Mouse (Mus musculus): Measurements from ENCODE around the gene Prr15. TPM values are rescaled to one million over a fixed set of nuclear protein-coding genes. Genes with fewer than 3 reads are reported as not detected.

The Prr15 gene
- polyA plus RNA-seq, 1 experiment = 0.53 TPM

GRCm38 (mm10) chr6:54342223-54342622, 16.6 kb downstream of the Prr15 start:
- H3K4me1 ChIP-seq (ENCODE audit: control insufficient read depth, insufficient read depth, insufficient read length) = no peaks in the 10 kb centered on the region
- H3K4me3 ChIP-seq (ENCODE audit: extremely low read depth, insufficient read depth, insufficient read length) = no peak overlapping the region
- no peak for TF ChIP-seq CTCF (IDR thresholded peaks at IDR 0.05; ENCODE audit: extremely low read depth, insufficient read depth, insufficient read length, insufficient replicate concordance)
- H3K27ac ChIP-seq (ENCODE audit: insufficient read depth, low read length) = no peak overlapping the region
- no peak for DNase-seq (ENCODE audit: low read depth in 1 of 2, low spot score in 2 of 2)
- 90% methylated on average over 10 of the region's 10 CpGs for WGBS
- no peaks in the 10 kb centered on the region for H3K36me3 ChIP-seq (ENCODE audit: control insufficient read depth, insufficient read depth, low read length)
- H3K27me3 ChIP-seq (ENCODE audit: control insufficient read depth, insufficient read depth, low read length) = no peaks in the 10 kb centered on the region

DNA sequence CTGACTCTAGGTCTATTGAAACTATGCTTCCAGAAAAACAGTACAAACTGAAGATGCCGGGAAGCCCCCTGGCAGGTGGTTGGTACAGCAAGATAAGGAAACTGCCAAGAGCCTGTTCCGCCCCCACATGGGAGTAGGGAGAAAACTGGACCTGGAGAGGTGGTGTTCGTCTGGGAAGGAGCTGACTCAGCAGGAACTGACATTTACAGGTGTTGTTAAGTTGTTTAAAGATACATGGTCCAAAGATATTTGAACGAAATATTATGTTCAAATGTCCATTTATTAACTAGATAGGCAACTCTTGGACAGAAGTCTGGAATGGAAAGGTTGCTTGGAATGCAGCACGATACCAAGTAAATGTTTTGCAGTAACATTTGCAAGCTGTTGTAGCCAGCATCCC, 26.2 kb downstream of the Prr15 start:
- H3K4me3 ChIP-seq (ENCODE audit: extremely low read depth, insufficient read depth, insufficient read length) = no peak overlapping the region
- H3K36me3 ChIP-seq (ENCODE audit: control insufficient read depth, insufficient read depth, low read length) = no peaks in the 10 kb centered on the region
- H3K4me1 ChIP-seq (ENCODE audit: control insufficient read depth, insufficient read depth, insufficient read length) = no peaks in the 10 kb centered on the region
- H3K27ac ChIP-seq (ENCODE audit: insufficient read depth, low read length) = no peak overlapping the region
- no peak for DNase-seq (ENCODE audit: low read depth in 1 of 2, low spot score in 2 of 2)
- WGBS = 77% methylated on average over 5 of the region's 5 CpGs
- no peak for TF ChIP-seq POLR2A (IDR thresholded peaks at IDR 0.05; ENCODE audit: low read depth, low read length)
- no peak for TF ChIP-seq CTCF (IDR thresholded peaks at IDR 0.05; ENCODE audit: extremely low read depth, insufficient read depth, insufficient read length, insufficient replicate concordance)
- no peaks in the 10 kb centered on the region for H3K27me3 ChIP-seq (ENCODE audit: control insufficient read depth, insufficient read depth, low read length)

GRCm38 (mm10) chr6:54352931-54353690, 27.5 kb downstream of the Prr15 start:
- 80% methylated on average over 14 of the region's 14 CpGs for WGBS
- TF ChIP-seq POLR2A (IDR thresholded peaks at IDR 0.05; ENCODE audit: low read depth, low read length) (no peak), CTCF (IDR thresholded peaks at IDR 0.05; ENCODE audit: extremely low read depth, insufficient read depth, insufficient read length, insufficient replicate concordance) (no peak)
- no peaks in the 10 kb centered on the region for H3K4me1 ChIP-seq (ENCODE audit: control insufficient read depth, insufficient read depth, insufficient read length)
- no peak overlapping the region for H3K27ac ChIP-seq (ENCODE audit: insufficient read depth, low read length)
- H3K27me3 ChIP-seq (ENCODE audit: control insufficient read depth, insufficient read depth, low read length) = no peaks in the 10 kb centered on the region
- H3K4me3 ChIP-seq (ENCODE audit: extremely low read depth, insufficient read depth, insufficient read length) = no peak overlapping the region
- no peak for DNase-seq (ENCODE audit: low read depth in 1 of 2, low spot score in 2 of 2)
- H3K36me3 ChIP-seq (ENCODE audit: control insufficient read depth, insufficient read depth, low read length) = no peaks in the 10 kb centered on the region

GRCm38 (mm10) chr6:54353698-54354097, 28.1 kb downstream of the Prr15 start:
- WGBS = 84% methylated on average over 5 of the region's 5 CpGs
- no peak for TF ChIP-seq POLR2A (IDR thresholded peaks at IDR 0.05; ENCODE audit: low read depth, low read length)
- DNase-seq (ENCODE audit: low read depth in 1 of 2, low spot score in 2 of 2) = no peak
- H3K36me3 ChIP-seq (ENCODE audit: control insufficient read depth, insufficient read depth, low read length) = no peaks in the 10 kb centered on the region
- no peaks in the 10 kb centered on the region for H3K27me3 ChIP-seq (ENCODE audit: control insufficient read depth, insufficient read depth, low read length)
- no peak overlapping the region for H3K4me3 ChIP-seq (ENCODE audit: extremely low read depth, insufficient read depth, insufficient read length)
- H3K27ac ChIP-seq (ENCODE audit: insufficient read depth, low read length) = no peak overlapping the region
- no peaks in the 10 kb centered on the region for H3K4me1 ChIP-seq (ENCODE audit: control insufficient read depth, insufficient read depth, insufficient read length)

DNA sequence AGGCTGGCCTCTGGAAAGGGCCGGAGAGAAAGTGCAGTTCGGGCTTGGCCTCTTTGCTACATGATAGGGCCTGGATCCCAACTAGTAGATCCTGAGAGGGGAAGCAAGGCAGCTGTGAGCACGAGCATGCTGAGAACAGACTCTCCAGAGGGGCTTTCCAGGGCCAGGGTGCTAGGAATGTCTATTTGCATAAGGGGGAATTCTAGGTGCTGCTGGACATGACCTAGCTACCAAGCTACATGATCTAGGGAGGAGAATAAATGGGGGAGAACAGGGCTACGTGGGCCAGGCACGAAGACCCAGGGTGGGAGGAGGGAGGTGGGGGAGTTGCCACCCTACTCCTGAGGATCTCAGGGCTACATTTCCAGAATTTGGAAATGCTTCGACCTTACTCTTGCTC, 30.0 kb downstream of the Prr15 start:
- no peak overlapping the region for H3K4me3 ChIP-seq (ENCODE audit: extremely low read depth, insufficient read depth, insufficient read length)
- no peaks in the 10 kb centered on the region for H3K36me3 ChIP-seq (ENCODE audit: control insufficient read depth, insufficient read depth, low read length)
- WGBS = 79% methylated on average over 6 of the region's 6 CpGs
- no peaks in the 10 kb centered on the region for H3K27me3 ChIP-seq (ENCODE audit: control insufficient read depth, insufficient read depth, low read length)
- no peaks in the 10 kb centered on the region for H3K4me1 ChIP-seq (ENCODE audit: control insufficient read depth, insufficient read depth, insufficient read length)
- TF ChIP-seq CTCF (IDR thresholded peaks at IDR 0.05; ENCODE audit: extremely low read depth, insufficient read depth, insufficient read length, insufficient replicate concordance) (no peak), POLR2A (IDR thresholded peaks at IDR 0.05; ENCODE audit: low read depth, low read length) (no peak)
- DNase-seq (ENCODE audit: low read depth in 1 of 2, low spot score in 2 of 2) = no peak
- no peak overlapping the region for H3K27ac ChIP-seq (ENCODE audit: insufficient read depth, low read length)

DNA sequence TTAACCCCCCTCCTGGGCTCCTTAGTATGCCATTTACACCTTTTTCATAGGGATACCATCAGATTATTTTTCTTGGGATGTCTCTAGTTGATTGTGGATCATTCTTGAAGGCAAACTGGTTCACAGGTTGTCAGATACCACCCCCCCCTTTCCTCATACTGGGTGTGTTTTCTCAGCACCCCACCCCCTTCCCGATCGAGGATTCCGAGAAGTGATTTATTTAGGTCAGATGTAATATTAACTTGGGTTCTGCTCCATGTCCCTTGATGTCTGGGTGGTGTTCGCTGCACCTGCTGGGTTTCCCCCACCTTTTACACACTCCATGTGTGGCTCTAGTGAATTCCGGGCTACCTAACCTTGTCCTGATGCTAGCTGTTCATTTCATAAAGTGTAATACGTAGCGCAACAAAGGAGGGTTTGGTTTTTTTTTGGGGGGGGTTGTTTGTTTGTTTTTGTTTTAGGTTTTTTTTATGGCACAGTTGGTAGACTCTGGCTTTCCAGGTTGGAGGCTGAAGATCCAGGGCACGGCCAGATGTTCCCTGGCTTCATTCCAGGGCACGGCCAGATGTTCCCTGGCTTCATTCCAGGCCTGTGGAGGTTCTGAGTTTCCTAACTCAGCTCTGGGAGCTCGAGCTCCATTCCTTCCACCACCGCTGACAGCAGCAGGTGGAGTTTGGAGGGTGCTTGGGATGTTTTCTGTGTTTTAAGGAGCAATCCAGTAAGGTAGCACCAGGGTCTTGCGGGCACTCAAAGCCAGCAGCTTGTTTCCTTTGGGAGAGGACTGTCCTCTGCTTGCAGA, 37.1 kb downstream of the Prr15 start:
- Histone ChIP-seq H3K36me3 (ENCODE audit: control insufficient read depth, insufficient read depth, low read length) (no peaks in the 10 kb centered on the region), H3K4me3 (ENCODE audit: extremely low read depth, insufficient read depth, insufficient read length) (no peak overlapping the region), H3K4me1 (ENCODE audit: control insufficient read depth, insufficient read depth, insufficient read length) (no peaks in the 10 kb centered on the region), H3K27me3 (ENCODE audit: control insufficient read depth, insufficient read depth, low read length) (no peaks in the 10 kb centered on the region), H3K27ac (ENCODE audit: insufficient read depth, low read length) (no peak overlapping the region)
- 88% methylated on average over 12 of the region's 12 CpGs for WGBS
- no peak for DNase-seq (ENCODE audit: low read depth in 1 of 2, low spot score in 2 of 2)
- TF ChIP-seq POLR2A (IDR thresholded peaks at IDR 0.05; ENCODE audit: low read depth, low read length) (no peak), CTCF (IDR thresholded peaks at IDR 0.05; ENCODE audit: extremely low read depth, insufficient read depth, insufficient read length, insufficient replicate concordance) (no peak)

All from spleen, adult 2 months (tissue).